Mouse (Mus musculus) cerebellum, adult 2 months (tissue): ENCODE data around the gene Usp22.

ENCODE experiments used
- CTCF ChIP-seq: fragments of 200-500 bp; IDR thresholded peaks from 2 replicates; pipeline ENCODE4 v1.5.1; 2011; ENCODE audit warnings: low read depth, mild to moderate bottlenecking, control low read depth, low read length, moderate library complexity, borderline replicate concordance; ENCODE audit not compliant: insufficient read depth
- POLR2A ChIP-seq: fragments of 200-500 bp; IDR thresholded peaks from 2 replicates; pipeline ENCODE4 v1.6.1; 2011; ENCODE audit warnings: low read length, control low read depth, borderline replicate concordance; ENCODE audit not compliant: insufficient read depth

- TF ChIP-seq POLR2A (no peak), CTCF (no peak)
Measured at GRCm38 (mm10) chr11:61125970-61126369, 48.9 kb downstream of the Usp22 start.
